Mouse (Mus musculus) monocyte, adult 5-6 weeks (primary cell): ENCODE results near the gene 1110008L16Rik. TPM values are rescaled to one million over a fixed set of nuclear protein-coding genes. Genes with fewer than 3 reads are reported as not detected.

Experiments
- ATAC-seq: fragments of 153-309, 156-312 bp; replicated peaks from 2 replicates; pipeline ENCODE4 v1.8.0; 2017; ENCODE audit warnings: mild to moderate bottlenecking; ENCODE audit not compliant: low TSS enrichment, insufficient number of reproducible peaks, severe bottlenecking, poor library complexity, low FRiP score
- total RNA-seq: library from RNA; stranded (forward); fragments of 200-1000, 200-491, 200-594 nt; gene quantifications from 3 replicates; pipeline ENCODE4 v1.2.3, GENCODE M21; 2017

1110008L16Rik gene
- total RNA-seq, 1 experiment from 2014 or later, result 7.1 TPM

DNA sequence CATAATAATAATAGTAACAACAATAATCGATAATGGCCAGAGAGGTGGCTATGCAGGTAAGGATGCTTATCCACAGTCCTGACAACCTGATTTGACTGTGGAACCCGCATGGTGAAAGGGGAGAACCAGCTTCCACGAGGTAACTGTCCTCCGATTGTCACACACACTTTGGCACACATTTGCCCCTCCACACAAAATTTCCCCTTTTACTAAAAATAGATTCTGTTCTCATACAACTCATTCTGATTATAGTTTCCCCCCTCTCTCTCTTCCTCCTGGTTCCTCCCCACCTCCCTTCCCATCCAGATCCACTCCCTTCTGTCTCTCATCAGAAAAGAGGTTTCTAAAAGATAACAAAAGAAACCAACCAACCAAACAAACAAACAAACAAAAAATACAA lies 130.6 kb downstream of the 1110008L16Rik start:
- ATAC-seq, result no peak

Other genes starting within 250 kb of the 1110008L16Rik start
- gene 2700097O09Rik, start 219.5 kb upstream of the 1110008L16Rik start, total RNA-seq, result 6.3 to 10.3 TPM (median 9.5 TPM) in 3 replicates
- 208 to 299 TPM (median 258 TPM) in 3 replicates for gene Srp54a, start 219.3 kb upstream of the 1110008L16Rik start, total RNA-seq
- gene Fam177a, start 175.1 kb upstream of the 1110008L16Rik start, total RNA-seq, result 1.7 to 40.6 TPM (median 32.3 TPM) in 3 replicates
- gene Srp54b, start 144.5 kb upstream of the 1110008L16Rik start, total RNA-seq, result 54.1 to 132 TPM (median 82.0 TPM) in 3 replicates
- 34.3 TPM in 1 of 3 replicates, not detected in the others for gene 1700047I17Rik2, start 100.0 kb upstream of the 1110008L16Rik start, total RNA-seq
- gene Srp54c, start 69.4 kb upstream of the 1110008L16Rik start, total RNA-seq, result 75.5 to 89.5 TPM (median 85.3 TPM) in 3 replicates
- 28.2 to 34.0 TPM (median 32.2 TPM) in 3 replicates for gene Ppp2r3c, start 3.4 kb downstream of the 1110008L16Rik start, total RNA-seq
- 235 to 325 TPM (median 287 TPM) in 3 replicates for gene Psma6, start 84.6 kb downstream of the 1110008L16Rik start, total RNA-seq
- gene Nfkbia, start 193.1 kb downstream of the 1110008L16Rik start, total RNA-seq, result 223 to 481 TPM (median 360 TPM) in 3 replicates